Mouse (Mus musculus) heart, adult 11 months (tissue): Measurements from ENCODE around the gene Cox4i1.

Experiments
- DNase-seq: peaks from one replicate; pipeline ENCODE4 v3.0.0; 2022

Cox4i1 gene

GRCm38 (mm10) chr8:120697154-120697978, 29.3 kb downstream of the Cox4i1 start:
- DNase-seq = peak; percentile 96

GRCm38 (mm10) chr8:120697979-120698272, 29.9 kb downstream of the Cox4i1 start:
- DNase-seq = no peak

- peak; percentile 95 for DNase-seq
Observed at GRCm38 (mm10) chr8:120698426-120698825, 30.4 kb downstream of the Cox4i1 start.

GRCm38 (mm10) chr8:120699079-120699478, 31.1 kb downstream of the Cox4i1 start:
- peak; percentile 94 for DNase-seq

- peak; percentile 93 for DNase-seq
Observed at GRCm38 (mm10) chr8:120699565-120699964, 31.5 kb downstream of the Cox4i1 start.

- peak; percentile 95 for DNase-seq
Observed at GRCm38 (mm10) chr8:120700053-120700452, 32.0 kb downstream of the Cox4i1 start.

GRCm38 (mm10) chr8:120701758-120702465, 33.9 kb downstream of the Cox4i1 start:
- DNase-seq = peak; percentile 94

GRCm38 (mm10) chr8:120704203-120704602, 36.2 kb downstream of the Cox4i1 start:
- DNase-seq = peak; percentile 96

GRCm38 (mm10) chr8:120705163-120705562, 37.1 kb downstream of the Cox4i1 start:
- no peak for DNase-seq

- DNase-seq = no peak
Observed at GRCm38 (mm10) chr8:120706193-120706592, 38.2 kb downstream of the Cox4i1 start.

- DNase-seq = no peak
Observed at GRCm38 (mm10) chr8:120709176-120709575, 41.2 kb downstream of the Cox4i1 start.

- peak; percentile 94 for DNase-seq
Observed at GRCm38 (mm10) chr8:120715200-120715599, 47.2 kb downstream of the Cox4i1 start.

- peak; percentile 96 for DNase-seq
Observed at GRCm38 (mm10) chr8:120715996-120716680, 48.1 kb downstream of the Cox4i1 start.

GRCm38 (mm10) chr8:120719586-120720236, 51.7 kb downstream of the Cox4i1 start:
- DNase-seq = peak; percentile 91

GRCm38 (mm10) chr8:120723025-120723424, 55.0 kb downstream of the Cox4i1 start:
- DNase-seq = no peak
